Mouse (Mus musculus) forebrain, embryonic 11.5 days (tissue): ENCODE results near the gene Gm4491. TPM values are rescaled to one million over a fixed set of nuclear protein-coding genes. Genes with fewer than 3 reads are reported as not detected.
"Not testable (repeated sequence)": the region's sequence is repeated elsewhere in the genome, so short reads cannot be mapped to it uniquely, and the experiment has no call there.

ENCODE experiments used
- ATAC-seq: fragments of 200-750 bp; cut with Nextera tagmentation; replicated peaks from 2 replicates; pipeline ENCODE4 v1.8.0; 2017; ENCODE audit warnings: moderate TSS enrichment; ENCODE audit not compliant: low FRiP score
- DNase-seq: peaks from one replicate; pipeline ENCODE4 v3.0.0-alpha.2; 2017; ENCODE audit warnings: low spot score
- H3K27ac ChIP-seq: fragments of 300-500 bp; sonication (generic); 2 replicates; pipeline ENCODE4 v1.5.1; 2014; ENCODE audit warnings: low read depth, low read length
- H3K27me3 ChIP-seq: fragments of 300-500 bp; sonication (generic); 2 replicates; pipeline ENCODE4 v1.6.1; 2014; ENCODE audit warnings: mild to moderate bottlenecking, low read length, mixed read lengths; ENCODE audit not compliant: control insufficient read depth, insufficient read depth
- H3K36me3 ChIP-seq: fragments of 300-500 bp; sonication (generic); 2 replicates; pipeline ENCODE4 v1.6.1; 2014; ENCODE audit warnings: mild to moderate bottlenecking, low read length, moderate library complexity, mixed read lengths; ENCODE audit not compliant: control insufficient read depth, insufficient read depth
- H3K4me1 ChIP-seq: fragments of 300-500 bp; sonication (generic); replicated peaks from 2 replicates; pipeline ENCODE4 v1.6.1; 2014; ENCODE audit warnings: low read length, mixed read lengths; ENCODE audit not compliant: control insufficient read depth, insufficient read depth
- H3K4me2 ChIP-seq: fragments of 300-500 bp; sonication (generic); 2 replicates; pipeline ENCODE4 v1.6.1; 2014; ENCODE audit warnings: low read depth, mild to moderate bottlenecking, low read length, moderate library complexity, mixed read lengths; ENCODE audit not compliant: severe bottlenecking
- H3K4me3 ChIP-seq: fragments of 300-500 bp; sonication (generic); 2 replicates; pipeline ENCODE4 v1.5.1; 2014; ENCODE audit warnings: low read depth, low read length
- H3K9ac ChIP-seq: fragments of 300-500 bp; sonication (generic); 2 replicates; pipeline ENCODE4 v1.6.1; 2014; ENCODE audit warnings: low read length
- H3K9me3 ChIP-seq: fragments of 300-500 bp; sonication (generic); 2 replicates; pipeline ENCODE4 v1.6.1; 2016; ENCODE audit warnings: low read length, mixed read lengths; ENCODE audit not compliant: control insufficient read depth
- WGBS: fragments of 180-500 bp; shearing (Covaris S2); extraction: QIAGEN DNeasy Blood & Tissue Kit; methylation state at CpG from one replicate; pipeline ENCODE4 v1.1.7; 2014; 5-methylcytosine and 5-hydroxymethylcytosine counted together
- polyA plus RNA-seq: library from polyadenylated mRNA; unstranded; fragments of >200 nt; fragmentation: Nextera tagmentation; extraction: Ambion mirVana; gene quantifications from 2 replicates; pipeline ENCODE4 v1.2.1, GENCODE M21; 2014

Gm4491 gene
- polyA plus RNA-seq, 1 experiment from 2014 or later = not detected

GRCm38 (mm10) chr14:57069906-57070305 is 45.8 kb downstream of the Gm4491 start:
- 0% methylated on average over 2 of the region's 2 CpGs for WGBS
- not testable (repeated sequence) for H3K4me2 ChIP-seq, H3K4me1 ChIP-seq, H3K27ac ChIP-seq, ATAC-seq, H3K4me3 ChIP-seq, H3K27me3 ChIP-seq, H3K9ac ChIP-seq, H3K9me3 ChIP-seq, H3K36me3 ChIP-seq
- peak; percentile 79 for DNase-seq

GRCm38 (mm10) chr14:57066053-57066452 is 49.6 kb downstream of the Gm4491 start:
- Histone ChIP-seq H3K4me1 (no peaks in the 10 kb centered on the region), H3K27ac (no peak overlapping the region), H3K9me3 (no peaks in the 10 kb centered on the region), H3K27me3 (no peaks in the 10 kb centered on the region), H3K9ac (no peak overlapping the region), H3K36me3 (no peaks in the 10 kb centered on the region), H3K4me2 (no peak overlapping the region), H3K4me3 (no peak overlapping the region)
- ATAC-seq (no peak), DNase-seq (no peak)

Other genes with a start within 250 kb of the Gm4491 start
- 65.3 and 73.3 TPM in 2 replicates for gene Zmym2, start 229.2 kb downstream of the Gm4491 start, polyA plus RNA-seq
- 0.08 TPM in 1 of 2 replicates, not detected in the other for gene Gja3, start 57.8 kb downstream of the Gm4491 start, polyA plus RNA-seq
- gene Gjb2, start 11.2 kb downstream of the Gm4491 start, polyA plus RNA-seq = 6.2 and 8.4 TPM in 2 replicates
- 1.1 and 1.8 TPM in 2 replicates for gene Gjb6, start 17.7 kb upstream of the Gm4491 start, polyA plus RNA-seq